Mouse (Mus musculus) CH12.LX (cell line): ENCODE measurements at regions not wholly inside any gene's neighbourhood (a gene's known extent, or its start where the extent isn't known, plus 50 kb on each side); places are given as distances from the start of the nearest gene placed in this dataset.

ENCODE experiments used
- CTCF ChIP-seq, 2 experiments: IDR thresholded peaks in 1 of 2; conservative IDR thresholded peaks in 1 of 2; 2 replicates each; pipeline ENCODE4 v1.5.1; 2011 to 2012; ENCODE audit warnings: low read depth in 2 of 2, low read length in 2 of 2, improper control_type of control experiment in 1 of 2, inconsistent platforms in 1 of 2, mild to moderate bottlenecking in 1 of 2, moderate library complexity in 1 of 2
- EP300 ChIP-seq: IDR thresholded peaks from 2 replicates; pipeline ENCODE4 v1.6.1; 2011; ENCODE audit warnings: low read length, improper control_type of control experiment
- ETS1 ChIP-seq: conservative IDR thresholded peaks from 2 replicates; pipeline ENCODE4 v1.6.1; 2012; ENCODE audit warnings: low read depth, mild to moderate bottlenecking, inconsistent platforms, low read length, improper control_type of control experiment, moderate library complexity
- JUND ChIP-seq: conservative IDR thresholded peaks from 2 replicates; pipeline ENCODE4 v1.6.1; 2011; ENCODE audit warnings: low read depth, low read length, improper control_type of control experiment
- PAX5 ChIP-seq: IDR thresholded peaks from 2 replicates; pipeline ENCODE4 v1.6.1; 2012; ENCODE audit warnings: low read length, inconsistent platforms, mixed read lengths
- POLR2A ChIP-seq: IDR thresholded peaks from 2 replicates; pipeline ENCODE4 v1.6.1; 2011; ENCODE audit warnings: low read depth, mild to moderate bottlenecking, improper control_type of control experiment, low read length
- SIN3A ChIP-seq: IDR thresholded peaks from 2 replicates; pipeline ENCODE4 v1.6.1; 2012; ENCODE audit warnings: low read length, improper control_type of control experiment, inconsistent platforms
- SMC3 ChIP-seq: IDR thresholded peaks from 2 replicates; pipeline ENCODE4 v1.6.1; 2011; ENCODE audit warnings: low read depth, low read length, improper control_type of control experiment
- TBP ChIP-seq: conservative IDR thresholded peaks from 2 replicates; pipeline ENCODE4 v1.6.1; 2011; ENCODE audit warnings: low read depth, low read length, improper control_type of control experiment
- USF1 ChIP-seq: IDR thresholded peaks from 2 replicates; pipeline ENCODE4 v1.6.1; 2014; ENCODE audit warnings: low read depth, mild to moderate bottlenecking, inconsistent platforms, low read length, improper control_type of control experiment
- USF2 ChIP-seq: conservative IDR thresholded peaks from 2 replicates; pipeline ENCODE4 v1.6.1; 2011; ENCODE audit warnings: low read depth, low read length, improper control_type of control experiment
- ZC3H11A ChIP-seq: IDR thresholded peaks from 2 replicates; pipeline ENCODE4 v1.6.1; 2012; ENCODE audit warnings: low read depth, mild to moderate bottlenecking, inconsistent platforms, low read length, improper control_type of control experiment

DNA sequence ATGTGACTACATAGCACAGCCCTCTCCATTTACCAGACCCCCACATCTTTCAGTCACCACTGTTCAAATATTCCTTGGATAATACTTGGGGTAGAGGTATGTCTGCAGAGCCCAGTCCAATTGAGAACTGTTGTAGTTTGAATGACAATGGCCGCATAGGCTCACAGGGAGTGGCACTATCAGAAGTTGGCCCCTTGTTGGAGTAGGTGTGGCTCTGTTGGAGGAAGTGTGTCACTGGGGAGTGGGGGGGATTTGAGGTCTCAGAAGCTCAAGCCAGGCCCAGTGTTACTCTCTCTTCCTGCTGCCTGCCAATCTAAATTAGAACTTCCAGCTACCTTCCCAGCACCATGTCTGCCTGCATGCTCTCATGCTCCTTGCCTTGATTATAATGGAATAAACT, 664.7 kb downstream of the Vrk1 start:
- TF ChIP-seq POLR2A (no peak), SMC3 (no peak), SIN3A (no peak), CTCF (conservative IDR thresholded peaks at IDR 0.05 in 1 of 2, IDR thresholded peaks at IDR 0.05 in 1 of 2; ENCODE audit: low read depth in 2 of 2, low read length in 2 of 2) (no peak), TBP (no peak), ETS1 (no peak), EP300 (no peak), PAX5 (no peak), ZC3H11A (no peak), USF2 (no peak), JUND (no peak), USF1 (no peak)
